Mouse (Mus musculus) CH12.LX (cell line): ENCODE results near the gene Trnp1.

Source experiments
- CHD1 ChIP-seq: IDR thresholded peaks from 2 replicates; pipeline ENCODE4 v1.6.1; 2012; ENCODE audit warnings: low read depth, low read length, improper control_type of control experiment, inconsistent platforms
- KAT2A ChIP-seq: IDR thresholded peaks from 2 replicates; pipeline ENCODE4 v1.6.1; 2012; ENCODE audit warnings: low read length, improper control_type of control experiment, inconsistent platforms; ENCODE audit not compliant: insufficient replicate concordance
- ZNF384 ChIP-seq: IDR thresholded peaks from 2 replicates; pipeline ENCODE4 v1.6.1; 2012; ENCODE audit warnings: low read depth, low read length, improper control_type of control experiment, inconsistent platforms

DNA sequence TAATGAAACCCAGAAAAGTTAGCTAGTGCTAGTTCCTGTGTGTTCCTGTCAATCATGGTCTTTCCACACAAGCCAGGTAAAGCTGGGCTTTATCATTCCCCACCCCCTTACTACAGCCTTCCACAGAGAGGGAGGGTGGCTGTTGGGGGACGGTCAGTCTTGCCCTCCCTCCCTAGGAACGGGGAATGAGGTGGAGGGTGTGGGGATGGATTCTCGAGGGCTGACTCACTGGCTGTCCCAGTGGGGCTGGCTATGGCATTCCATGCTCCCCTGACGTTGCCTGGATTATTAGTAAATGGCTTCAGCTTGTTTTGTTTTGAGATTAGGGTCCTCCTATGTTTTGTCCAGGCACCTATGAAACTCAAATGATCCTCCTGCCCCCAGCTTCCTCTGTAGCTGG is 16.9 kb downstream of the Trnp1 start:
- TF ChIP-seq CHD1: no peak
- TF ChIP-seq KAT2A: no peak
- no peak for TF ChIP-seq ZNF384
